Mouse (Mus musculus): Measurements from ENCODE around the gene Efcab5. TPM values are rescaled to one million over a fixed set of nuclear protein-coding genes. Genes with fewer than 3 reads are reported as not detected.

The Efcab5 gene
- 0.12 and 0.15 TPM in 2 replicates for polyA plus RNA-seq (2015; fragmentation: Nextera tagmentation; extraction: Ambion mirVana)

- Histone ChIP-seq H3K27ac (replicated peaks) (no peak within 1 kb of the TSS), H3K27me3 (ENCODE audit: control insufficient read depth, insufficient read depth, low read length) (no peaks in the 10 kb centered on the region), H3K4me3 (ENCODE audit: low read depth, low read length) (no peak within 1 kb of the TSS), H3K9ac (ENCODE audit: low read length) (no peak within 1 kb of the TSS), H3K4me2 (replicated peaks; ENCODE audit: low read depth) (peak within 1 kb of the TSS; percentile 20), H3K36me3 (ENCODE audit: control insufficient read depth, insufficient read depth, low read length) (no peaks in the 10 kb centered on the region), H3K9me3 (ENCODE audit: control insufficient read depth, low read length) (no peaks in the 10 kb centered on the region), H3K4me1 (replicated peaks; ENCODE audit: control insufficient read depth, insufficient read depth) (no peaks in the 10 kb centered on the region)
- no peak for DNase-seq (ENCODE audit: low spot score)
- ATAC-seq (ENCODE audit: low FRiP score, low TSS enrichment): no peak
- WGBS: 48% methylated on average over 6 of the region's 6 CpGs
- TF ChIP-seq CTCF (IDR thresholded peaks at IDR 0.05; ENCODE audit: low read depth): no peak
- TF ChIP-seq EP300 (optimal IDR thresholded peaks at IDR 0.05): no peak
Observed at GRCm38 (mm10) chr11:77188868-77189267, at the start of gene Efcab5. TSS of gene Efcab5 (minus strand) at chr11:77188968.

- 97% methylated on average over 1 of the region's 1 CpGs for WGBS
- Histone ChIP-seq H3K27ac (replicated peaks) (no peak overlapping the region), H3K4me2 (replicated peaks; ENCODE audit: low read depth) (no peak overlapping the region), H3K36me3 (ENCODE audit: control insufficient read depth, insufficient read depth, low read length) (no peaks in the 10 kb centered on the region), H3K9ac (ENCODE audit: low read length) (no peak overlapping the region), H3K4me1 (replicated peaks; ENCODE audit: control insufficient read depth, insufficient read depth) (no peaks in the 10 kb centered on the region), H3K4me3 (ENCODE audit: low read depth, low read length) (no peak overlapping the region), H3K9me3 (ENCODE audit: control insufficient read depth, low read length) (no peaks in the 10 kb centered on the region), H3K27me3 (ENCODE audit: control insufficient read depth, insufficient read depth, low read length) (no peaks in the 10 kb centered on the region)
- TF ChIP-seq CTCF (IDR thresholded peaks at IDR 0.05; ENCODE audit: low read depth) (no peak), EP300 (optimal IDR thresholded peaks at IDR 0.05) (no peak)
- DNase-seq (ENCODE audit: low spot score) (no peak), ATAC-seq (ENCODE audit: low FRiP score, low TSS enrichment) (no peak)
Observed at GRCm38 (mm10) chr11:77235267-77235666, 46.5 kb upstream of the Efcab5 start.

- ATAC-seq (ENCODE audit: low FRiP score, low TSS enrichment): no peak
- no peak overlapping the region for H3K4me2 ChIP-seq (replicated peaks; ENCODE audit: low read depth)
- H3K27me3 ChIP-seq (ENCODE audit: control insufficient read depth, insufficient read depth, low read length): no peaks in the 10 kb centered on the region
- TF ChIP-seq EP300 (optimal IDR thresholded peaks at IDR 0.05) (no peak), CTCF (IDR thresholded peaks at IDR 0.05; ENCODE audit: low read depth) (no peak)
- H3K9ac ChIP-seq (ENCODE audit: low read length): no peak overlapping the region
- no peak overlapping the region for H3K27ac ChIP-seq (replicated peaks)
- no peak for DNase-seq (ENCODE audit: low spot score)
- WGBS: 87% methylated on average over 2 of the region's 2 CpGs
- no peaks in the 10 kb centered on the region for H3K4me1 ChIP-seq (replicated peaks; ENCODE audit: control insufficient read depth, insufficient read depth)
- H3K36me3 ChIP-seq (ENCODE audit: control insufficient read depth, insufficient read depth, low read length): no peaks in the 10 kb centered on the region
- no peaks in the 10 kb centered on the region for H3K9me3 ChIP-seq (ENCODE audit: control insufficient read depth, low read length)
- H3K4me3 ChIP-seq (ENCODE audit: low read depth, low read length): no peak overlapping the region
Observed at GRCm38 (mm10) chr11:77231514-77231913, 42.7 kb upstream of the Efcab5 start.

GRCm38 (mm10) chr11:77230765-77231164 lies 42.0 kb upstream of the Efcab5 start:
- H3K36me3 ChIP-seq (ENCODE audit: control insufficient read depth, insufficient read depth, low read length): no peaks in the 10 kb centered on the region
- no peak overlapping the region for H3K9ac ChIP-seq (ENCODE audit: low read length)
- H3K27ac ChIP-seq (replicated peaks): no peak overlapping the region
- TF ChIP-seq EP300 (optimal IDR thresholded peaks at IDR 0.05) (no peak), CTCF (IDR thresholded peaks at IDR 0.05; ENCODE audit: low read depth) (no peak)
- no peaks in the 10 kb centered on the region for H3K27me3 ChIP-seq (ENCODE audit: control insufficient read depth, insufficient read depth, low read length)
- WGBS: 51% methylated on average over 2 of the region's 2 CpGs
- DNase-seq (ENCODE audit: low spot score): no peak
- H3K4me2 ChIP-seq (replicated peaks; ENCODE audit: low read depth): no peak overlapping the region
- no peak overlapping the region for H3K4me3 ChIP-seq (ENCODE audit: low read depth, low read length)
- ATAC-seq (ENCODE audit: low FRiP score, low TSS enrichment): no peak
- no peaks in the 10 kb centered on the region for H3K9me3 ChIP-seq (ENCODE audit: control insufficient read depth, low read length)
- H3K4me1 ChIP-seq (replicated peaks; ENCODE audit: control insufficient read depth, insufficient read depth): no peaks in the 10 kb centered on the region

- under 1% methylated on average over 11 of the region's 11 CpGs for WGBS
- ATAC-seq (ENCODE audit: low FRiP score, low TSS enrichment): peak; percentile 69
- TF ChIP-seq EP300 (optimal IDR thresholded peaks at IDR 0.05) (no peak), CTCF (IDR thresholded peaks at IDR 0.05; ENCODE audit: low read depth) (no peak)
Observed at GRCm38 (mm10) chr11:77216761-77217130, 28.0 kb upstream of the Efcab5 start.

GRCm38 (mm10) chr11:77215951-77216760 lies 27.4 kb upstream of the Efcab5 start, which contains the start of gene Ssh2:
TSS of gene Ssh2 (plus strand) at chr11:77216287.
- peak within 1 kb of the TSS; percentile 87 for H3K27ac ChIP-seq (replicated peaks)
- H3K9me3 ChIP-seq (ENCODE audit: control insufficient read depth, low read length): no peaks in the 10 kb centered on the region
- peak within 1 kb of the TSS; percentile 96 for H3K4me2 ChIP-seq (replicated peaks; ENCODE audit: low read depth)
- H3K36me3 ChIP-seq (ENCODE audit: control insufficient read depth, insufficient read depth, low read length): no peaks in the 10 kb centered on the region
- TF ChIP-seq EP300 (optimal IDR thresholded peaks at IDR 0.05) (no peak), CTCF (IDR thresholded peaks at IDR 0.05; ENCODE audit: low read depth) (0 out of 2 replicates have a peak, but pooled peaks have one; percentile 16)
- peak within 1 kb of the TSS; percentile 84 for H3K4me3 ChIP-seq (ENCODE audit: low read depth, low read length)
- peak; percentile 91 for DNase-seq (ENCODE audit: low spot score)
- ATAC-seq (ENCODE audit: low FRiP score, low TSS enrichment): peak; percentile 85
- H3K9ac ChIP-seq (ENCODE audit: low read length): peak within 1 kb of the TSS; percentile 88
- under 1% methylated on average over 45 of the region's 82 CpGs for WGBS
- H3K27me3 ChIP-seq (ENCODE audit: control insufficient read depth, insufficient read depth, low read length): no peaks in the 10 kb centered on the region
- no peaks in the 10 kb centered on the region for H3K4me1 ChIP-seq (replicated peaks; ENCODE audit: control insufficient read depth, insufficient read depth)

More at GRCm38 (mm10) chr11:77216761-77217130, 28.0 kb upstream of the Efcab5 start:
- Histone ChIP-seq H3K27me3 (ENCODE audit: control insufficient read depth, insufficient read depth, low read length) (no peaks in the 10 kb centered on the region), H3K36me3 (ENCODE audit: control insufficient read depth, insufficient read depth, low read length) (no peaks in the 10 kb centered on the region), H3K4me3 (ENCODE audit: low read depth, low read length) (peak overlapping the region; percentile 84), H3K4me1 (replicated peaks; ENCODE audit: control insufficient read depth, insufficient read depth) (no peaks in the 10 kb centered on the region), H3K9ac (ENCODE audit: low read length) (peak overlapping the region; percentile 88), H3K4me2 (replicated peaks; ENCODE audit: low read depth) (peak overlapping the region; percentile 96), H3K27ac (replicated peaks) (no peak overlapping the region), H3K9me3 (ENCODE audit: control insufficient read depth, low read length) (no peaks in the 10 kb centered on the region)
- no peak for DNase-seq (ENCODE audit: low spot score)

Data from stomach, postnatal 0 days (tissue).